Mouse (Mus musculus) spleen, adult 12 weeks (tissue): ENCODE measurements around the gene Casc3.
A peak's percentile ranks its signal among the peaks of the same experiment; 100 is the strongest.

Experiments
- DNase-seq: peaks from one replicate; pipeline ENCODE4 v3.0.0; 2022; ENCODE audit warnings: low spot score

The Casc3 gene

GRCm38 (mm10) chr11:98773635-98774295, 30.9 kb upstream of the Casc3 start:
- DNase-seq, result peak; percentile 92

DNA sequence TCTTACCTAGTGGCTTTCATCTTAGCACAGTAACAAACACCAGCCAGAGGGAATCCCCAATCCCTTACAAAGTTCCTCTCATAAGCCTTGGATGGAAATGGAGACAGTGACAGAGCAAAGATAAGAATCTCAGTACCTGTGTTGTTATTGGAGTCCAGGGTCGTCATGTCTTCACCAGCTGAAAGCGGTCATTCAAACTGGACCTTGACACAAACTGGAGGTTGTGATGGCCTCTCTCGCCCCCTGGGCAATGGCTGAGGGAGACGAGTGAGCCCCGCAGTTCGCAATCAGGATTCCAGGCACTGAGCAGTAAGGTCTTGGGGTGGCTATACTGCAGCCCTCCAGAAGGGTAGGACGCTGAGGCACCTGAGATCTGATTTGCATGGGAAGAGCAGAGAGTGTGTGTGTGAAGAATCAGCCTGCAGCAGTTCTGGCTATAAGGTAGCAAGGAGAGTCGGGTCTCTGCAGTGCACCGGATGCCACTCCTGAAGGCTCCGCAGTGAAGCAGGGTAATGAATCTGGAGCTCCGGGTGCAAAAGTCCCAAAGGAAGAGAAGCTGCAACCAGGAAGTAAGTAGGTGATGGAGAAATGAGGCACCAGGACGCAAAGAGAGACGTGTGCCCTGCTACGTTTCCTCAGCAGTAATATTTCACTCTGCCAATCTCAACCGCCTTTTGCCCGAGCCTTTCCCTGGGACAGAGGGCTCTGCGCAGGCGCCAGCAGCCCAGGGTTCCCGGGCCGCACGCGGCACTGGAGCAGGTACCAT, 29.9 kb upstream of the Casc3 start, which contains the start of gene Nr1d1:
Gene Nr1d1 (minus strand): TSS at position 752 of the 766 bp plus-strand sequence.
- DNase-seq, result no peak

DNA sequence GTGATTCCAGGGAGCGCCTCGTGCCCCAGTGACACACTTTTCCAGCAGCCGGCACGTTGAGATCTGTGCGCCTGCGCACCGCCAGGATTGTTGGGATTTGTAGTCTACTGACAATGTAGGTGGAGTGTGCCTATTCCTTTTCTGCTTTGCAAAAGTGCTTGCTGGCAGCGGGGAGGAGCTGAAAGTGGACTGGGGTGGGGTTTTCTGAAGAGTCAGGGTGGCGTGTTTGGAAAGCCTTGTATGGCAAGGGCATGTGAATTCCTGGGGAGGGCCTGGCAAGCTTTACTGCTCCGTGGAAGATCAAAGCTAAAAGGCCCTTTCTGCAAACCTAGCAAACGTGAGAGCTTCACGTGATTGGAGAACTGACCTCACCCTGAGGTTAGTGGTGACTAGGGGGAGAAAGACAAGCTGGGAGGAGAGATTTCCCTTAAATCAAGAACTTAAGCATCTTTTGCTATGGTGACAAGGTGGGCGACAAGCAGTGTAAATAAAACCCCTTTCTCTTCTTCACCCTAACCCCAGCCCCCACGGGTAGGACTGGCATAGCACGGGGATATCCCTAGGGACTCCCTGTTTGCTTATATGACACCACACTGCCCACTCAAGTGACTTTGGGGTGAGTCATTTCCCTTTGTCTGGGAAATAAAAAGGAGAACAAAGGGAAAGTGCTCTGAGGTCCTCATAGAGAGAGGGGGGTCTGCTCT, 29.2 kb upstream of the Casc3 start:
- DNase-seq, result peak; percentile 57

GRCm38 (mm10) chr11:98776052-98776764, 28.5 kb upstream of the Casc3 start:
- no peak for DNase-seq

DNA sequence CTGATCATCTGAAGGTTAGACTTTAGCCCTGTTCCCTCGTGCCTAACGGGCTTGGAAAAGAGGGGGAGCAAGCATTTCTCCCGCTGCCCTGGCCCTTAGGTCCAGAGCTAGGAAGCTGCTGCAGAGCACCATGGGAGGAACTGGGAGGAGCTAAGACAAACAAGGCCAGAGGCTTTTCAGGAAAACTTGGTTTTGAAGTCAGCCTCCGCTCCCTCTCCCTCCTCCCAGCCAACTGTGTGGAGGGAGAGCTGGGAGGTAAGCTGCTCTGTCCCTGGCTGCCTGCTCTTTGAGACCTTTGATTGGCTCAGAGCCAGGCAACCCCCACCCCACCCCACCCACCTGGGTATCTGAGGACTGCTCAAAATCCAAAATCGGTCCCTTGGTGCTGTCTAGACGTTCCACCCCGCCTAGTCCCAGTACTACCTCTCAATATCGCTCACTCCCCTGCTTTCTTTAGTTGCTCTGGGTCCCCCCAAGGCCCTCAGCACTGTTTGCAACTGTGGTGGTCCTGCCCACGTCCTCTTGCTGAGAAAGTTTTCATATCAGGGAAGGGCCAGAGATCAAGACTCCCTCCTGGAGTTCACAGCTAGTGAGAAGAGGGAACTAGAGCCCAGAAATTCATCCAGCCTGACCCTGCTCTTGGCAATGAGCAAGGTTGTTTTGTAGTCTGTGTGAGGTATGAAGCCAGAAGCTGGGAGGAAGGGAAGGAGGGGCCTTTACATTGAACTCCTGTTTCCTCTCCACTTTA, 27.7 kb upstream of the Casc3 start:
- no peak for DNase-seq

DNA sequence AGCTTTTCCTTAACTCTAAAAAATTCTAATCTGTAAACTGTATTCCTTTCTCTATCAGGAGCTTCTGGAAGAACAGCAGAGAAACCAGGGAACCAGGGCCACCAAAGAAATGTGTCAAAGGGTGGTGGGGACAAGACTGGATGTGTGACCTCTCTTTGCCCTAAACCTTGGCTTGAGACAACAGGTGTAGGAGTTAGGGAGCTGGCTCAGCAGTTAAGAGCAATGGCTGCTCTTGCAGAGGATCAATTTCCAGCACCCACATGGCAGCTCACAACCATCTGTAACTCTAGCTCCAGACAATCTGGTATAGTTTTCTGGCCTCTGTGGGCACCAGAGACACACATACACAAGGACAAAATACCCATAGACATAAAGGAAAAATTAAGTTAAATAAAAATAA, 26.8 kb upstream of the Casc3 start:
- DNase-seq, result no peak

DNA sequence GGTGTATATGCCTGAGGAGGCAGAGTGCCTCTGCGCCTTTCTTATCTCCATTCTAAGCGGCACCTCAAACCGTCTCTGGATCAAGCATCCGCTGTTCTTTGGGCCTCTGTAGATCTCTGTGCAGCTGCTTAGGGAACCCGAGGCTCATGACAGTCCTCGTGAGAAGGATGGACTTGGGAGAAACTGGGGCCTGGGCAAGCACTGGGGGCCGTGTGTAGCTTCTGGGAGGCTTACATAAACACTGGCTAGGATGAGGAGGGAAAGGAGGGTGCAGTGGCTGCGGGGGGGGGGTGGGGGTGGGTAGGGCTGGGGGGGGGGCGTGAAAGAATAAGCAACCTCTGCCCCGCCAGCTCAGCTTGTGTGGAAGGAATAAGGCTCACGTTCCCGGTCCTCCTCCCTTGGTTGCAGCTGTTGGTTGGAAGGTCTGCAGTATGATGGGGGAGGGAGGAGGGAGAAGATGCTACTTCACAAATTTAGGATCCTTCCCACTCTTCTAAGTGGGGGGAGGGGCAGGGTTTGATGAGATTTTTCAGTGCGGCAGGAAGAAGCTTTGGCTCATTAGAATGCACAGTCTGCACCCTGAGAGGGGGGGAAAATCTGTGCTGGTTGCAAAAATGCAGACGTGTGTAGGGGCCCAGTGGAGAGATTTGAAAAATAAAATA, 22.7 kb upstream of the Casc3 start:
- no peak for DNase-seq

- DNase-seq, result no peak
Observed at GRCm38 (mm10) chr11:98782651-98783235, 22.0 kb upstream of the Casc3 start.

GRCm38 (mm10) chr11:98783236-98783696, 21.4 kb upstream of the Casc3 start:
- peak; percentile 48 for DNase-seq

DNA sequence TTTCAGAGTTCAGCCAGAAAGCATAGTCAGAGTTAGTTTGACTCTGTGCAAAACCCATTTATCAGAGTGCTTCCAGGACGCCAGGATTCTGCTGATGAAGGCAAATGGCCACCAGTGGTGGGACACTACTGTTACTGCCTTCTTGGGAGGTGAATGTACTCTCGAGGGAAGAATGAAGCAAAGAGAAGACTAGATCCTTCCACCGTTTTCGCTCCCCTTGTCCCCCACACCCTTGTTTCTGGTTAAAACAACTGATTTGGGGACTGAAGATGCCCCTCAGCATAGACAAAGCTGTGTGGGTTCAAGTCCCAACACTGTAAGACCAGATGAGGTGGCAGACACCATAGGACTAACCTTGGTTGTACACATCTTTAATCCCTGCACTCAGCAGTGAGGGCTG, 20.6 kb upstream of the Casc3 start:
- no peak for DNase-seq

- no peak for DNase-seq
Observed at GRCm38 (mm10) chr11:98785214-98785613, 19.5 kb upstream of the Casc3 start.

DNA sequence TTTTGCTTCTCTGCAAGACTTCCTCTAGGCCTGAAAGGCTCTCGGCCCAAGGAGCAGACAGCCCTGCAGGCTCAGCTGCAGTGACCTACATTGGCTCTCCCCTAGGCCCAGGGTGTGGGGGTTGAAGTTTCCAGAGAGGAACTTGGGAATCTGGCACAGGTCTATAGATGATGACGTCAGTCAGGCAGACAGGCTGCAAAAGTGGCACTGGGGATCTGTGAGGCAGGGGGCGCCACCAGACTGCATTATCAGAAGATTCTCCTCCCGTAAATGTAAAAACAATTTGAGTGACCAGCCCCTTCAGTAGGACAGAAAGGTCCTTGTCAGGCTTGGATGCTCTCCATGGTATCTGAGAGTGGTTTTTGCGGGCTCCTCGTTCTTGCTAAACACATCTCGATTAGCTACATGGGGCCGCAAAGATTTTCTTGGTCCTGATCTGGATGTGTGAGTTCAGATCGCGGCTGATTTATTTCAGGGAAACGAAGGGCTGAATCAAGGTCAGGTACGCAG, 18.9 kb upstream of the Casc3 start:
- DNase-seq, result no peak

DNA sequence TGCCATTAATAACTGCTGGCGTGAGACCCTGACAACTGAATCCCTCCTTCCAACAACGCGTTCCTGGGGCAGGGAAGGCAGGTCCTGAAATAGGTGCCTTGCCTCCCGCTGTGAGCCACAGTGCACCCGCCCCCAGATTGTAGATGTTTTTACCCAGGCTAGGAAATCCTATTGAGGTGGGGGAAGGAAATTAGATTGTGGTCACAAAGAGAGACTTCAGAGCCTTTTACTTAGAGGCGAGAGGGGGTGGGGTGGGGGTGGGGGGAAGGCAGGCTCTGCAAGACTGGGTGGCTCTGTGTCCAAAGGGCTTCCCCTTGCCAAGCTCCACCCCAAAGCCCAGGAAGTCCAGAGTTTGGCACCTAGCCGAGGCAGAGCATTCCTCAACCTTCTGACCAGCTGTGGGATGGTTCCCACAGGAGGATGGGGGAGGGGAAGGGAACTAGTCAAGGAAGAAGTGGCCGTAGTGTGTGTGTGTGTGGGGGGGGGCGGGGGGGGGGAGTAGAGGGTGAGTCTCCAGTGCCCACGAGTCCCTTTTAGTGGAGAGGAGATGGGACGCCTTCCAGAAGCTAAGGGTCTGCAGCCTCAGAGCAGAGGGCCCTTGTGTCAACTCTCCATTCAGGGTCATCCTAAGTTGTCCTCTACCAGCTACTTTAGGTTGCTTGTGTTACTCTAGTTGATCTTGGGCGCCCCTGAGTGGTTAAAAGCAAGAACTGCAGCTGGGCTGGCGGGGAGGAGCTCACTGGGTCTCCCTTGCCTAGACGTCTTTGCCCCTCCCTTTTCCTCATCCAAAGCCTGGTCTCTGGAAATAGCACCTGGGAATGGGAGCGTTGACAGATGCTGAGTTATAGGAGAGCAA, 18.1 kb upstream of the Casc3 start:
- peak; percentile 83 for DNase-seq

- DNase-seq, result no peak
Observed at GRCm38 (mm10) chr11:98787229-98787628, 17.5 kb upstream of the Casc3 start.

DNA sequence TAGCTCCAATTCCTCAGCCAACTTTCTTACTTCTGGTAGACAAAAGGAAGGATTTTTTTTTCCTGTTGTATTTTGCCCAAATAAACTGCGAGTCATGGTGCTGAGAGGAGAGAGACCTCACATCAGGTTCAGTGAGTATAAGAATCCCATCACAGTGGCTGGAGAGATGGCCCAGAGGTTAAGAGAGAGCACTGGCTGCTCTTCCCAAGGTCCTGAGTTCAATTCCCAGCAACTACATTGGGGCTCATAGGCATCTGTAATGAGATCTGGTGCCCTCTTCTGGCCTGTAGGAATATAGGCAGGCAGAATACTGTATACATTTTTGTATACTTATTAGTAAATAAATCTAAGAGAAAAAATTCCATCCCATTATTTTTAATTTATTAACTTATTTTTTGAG, 17.0 kb upstream of the Casc3 start:
- no peak for DNase-seq

DNA sequence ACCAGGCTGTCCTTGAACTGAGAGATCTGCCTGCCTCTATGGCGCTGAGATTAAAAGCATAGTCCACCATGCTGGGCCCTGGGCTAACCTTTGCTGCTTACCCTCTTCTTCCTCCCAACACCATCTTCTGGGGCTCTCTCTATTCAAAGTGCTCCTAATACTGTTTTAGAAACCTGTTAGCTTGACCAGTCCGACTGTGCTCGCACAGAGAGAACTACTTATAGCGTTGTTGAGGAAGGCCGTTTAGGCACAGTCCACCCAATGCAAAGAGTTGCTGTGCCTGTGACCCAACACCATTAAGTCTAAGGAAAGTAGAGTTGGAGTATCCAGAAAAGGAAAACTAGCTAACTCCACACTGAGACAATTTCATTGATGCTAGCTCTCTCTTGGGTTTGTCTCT, 16.6 kb upstream of the Casc3 start:
- DNase-seq, result no peak

DNA sequence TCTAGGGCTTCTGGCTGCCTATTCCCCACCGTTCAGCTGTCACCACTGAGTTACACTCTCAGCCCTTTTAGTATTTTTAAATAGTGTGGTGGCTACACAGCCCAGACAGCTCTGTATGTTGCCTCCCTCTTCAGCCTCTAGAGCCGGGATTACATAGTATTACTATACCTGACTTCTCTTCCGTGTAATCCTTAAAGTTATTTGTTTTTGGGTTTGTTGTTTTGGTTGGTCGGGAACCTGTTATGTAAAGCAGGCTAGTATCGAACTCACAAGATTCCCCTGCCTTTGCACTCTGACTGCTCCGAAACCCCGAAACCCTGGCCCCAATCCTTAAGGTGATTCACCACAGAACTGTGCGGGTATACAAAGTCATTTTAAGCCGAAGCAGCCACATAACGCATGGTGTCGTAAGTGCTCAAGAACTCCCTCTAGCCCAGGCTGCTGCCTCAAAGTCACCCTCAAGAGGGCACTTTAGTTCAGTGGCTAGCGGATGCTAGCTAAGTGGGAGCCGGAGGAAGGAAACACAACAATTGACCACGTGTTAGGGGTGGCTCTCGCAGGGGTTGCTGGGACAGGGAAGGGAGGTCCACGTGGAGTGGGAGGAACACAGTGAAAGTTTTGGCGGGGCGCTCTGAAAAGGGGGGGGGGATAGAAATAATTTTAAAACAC, 16.0 kb upstream of the Casc3 start:
- DNase-seq, result peak; percentile 71

GRCm38 (mm10) chr11:98789219-98789807, 15.4 kb upstream of the Casc3 start:
- DNase-seq, result no peak
